Mouse (Mus musculus) heart, embryonic 12.5 days (tissue): Measurements from ENCODE around the gene Fabp2. TPM values are rescaled to one million over a fixed set of nuclear protein-coding genes. Genes with fewer than 3 reads are reported as not detected.

ENCODE experiments used
- ATAC-seq: fragments of 200-750 bp; cut with Nextera tagmentation; 2 replicates; pipeline ENCODE4 v1.8.0; 2017; ENCODE audit warnings: moderate TSS enrichment, moderate library complexity; ENCODE audit not compliant: insufficient number of reproducible peaks, low FRiP score
- H3K27ac ChIP-seq: fragments of 300-500 bp; sonication (generic); 2 replicates; pipeline ENCODE4 v1.5.1; 2016; ENCODE audit warnings: mild to moderate bottlenecking, moderate library complexity; ENCODE audit not compliant: poor library complexity, severe bottlenecking
- H3K27me3 ChIP-seq: fragments of 300-500 bp; sonication (generic); replicated peaks from 2 replicates; pipeline ENCODE4 v1.6.1; 2016; ENCODE audit warnings: mild to moderate bottlenecking, moderate library complexity
- H3K36me3 ChIP-seq: fragments of 300-500 bp; sonication (generic); 2 replicates; pipeline ENCODE4 v1.6.1; 2016; ENCODE audit warnings: mild to moderate bottlenecking, moderate library complexity
- H3K4me1 ChIP-seq: fragments of 300-500 bp; sonication (generic); replicated peaks from 2 replicates; pipeline ENCODE4 v1.6.1; 2016; ENCODE audit warnings: mild to moderate bottlenecking
- H3K4me2 ChIP-seq: fragments of 300-500 bp; sonication (generic); 2 replicates; pipeline ENCODE4 v1.6.1; 2016; ENCODE audit warnings: mild to moderate bottlenecking, moderate library complexity
- H3K4me3 ChIP-seq: fragments of 300-500 bp; sonication (generic); 2 replicates; pipeline ENCODE4 v1.5.1; 2016; ENCODE audit warnings: mild to moderate bottlenecking
- H3K9ac ChIP-seq: fragments of 300-500 bp; sonication (generic); 2 replicates; pipeline ENCODE4 v1.6.1; 2016; ENCODE audit warnings: mild to moderate bottlenecking, moderate library complexity
- H3K9me3 ChIP-seq: fragments of 300-500 bp; sonication (generic); replicated peaks from 2 replicates; pipeline ENCODE4 v1.6.1; 2016; ENCODE audit warnings: mild to moderate bottlenecking, moderate library complexity
- WGBS: fragments of 180-500 bp; shearing (Covaris S2); methylation state at CpG from one replicate; pipeline ENCODE4 v1.1.7; 2016; 5-methylcytosine and 5-hydroxymethylcytosine counted together
- polyA plus RNA-seq: library from polyadenylated mRNA; unstranded; fragments of >200 nt; fragmentation: Nextera tagmentation; extraction: Ambion mirVana; gene quantifications from 2 replicates; pipeline ENCODE4 v1.2.1, GENCODE M21; 2016

Fabp2 gene
- polyA plus RNA-seq, 1 experiment from 2014 or later: not detected

DNA sequence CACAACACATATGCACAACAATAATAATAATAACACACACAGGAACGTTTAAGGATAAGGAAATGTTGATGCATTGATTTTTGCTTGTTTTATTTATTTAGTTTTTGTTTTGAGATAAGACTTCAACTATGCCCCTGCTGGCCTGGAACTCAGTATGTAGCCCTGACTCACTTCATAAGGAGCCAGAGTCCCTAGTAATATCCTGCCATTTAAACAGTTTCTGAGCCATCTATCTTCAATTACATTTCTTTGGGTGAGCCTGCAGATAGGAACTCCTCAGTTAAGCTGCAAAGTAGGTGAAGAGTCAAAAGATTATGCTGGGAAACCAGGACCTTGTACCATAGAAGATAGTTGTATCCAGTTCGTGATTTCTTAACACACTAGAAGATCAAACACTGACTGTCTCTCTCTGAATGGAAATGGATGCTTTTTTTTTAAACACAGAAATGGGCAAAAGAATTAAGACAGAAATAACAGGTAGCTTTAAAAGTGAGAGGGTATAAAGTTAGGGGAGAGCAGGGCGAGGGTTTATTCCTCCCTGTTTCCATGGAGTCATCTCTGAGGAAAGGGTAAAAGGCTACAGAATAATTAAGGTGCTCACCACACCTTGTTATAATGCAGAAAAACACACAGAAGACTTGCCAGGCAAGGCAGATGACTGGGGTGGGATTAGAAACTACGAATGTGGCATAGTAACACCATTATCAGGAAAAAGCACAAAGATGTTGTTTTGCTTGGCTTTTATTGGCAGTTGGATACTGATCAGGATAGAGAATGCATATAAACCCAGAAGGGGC lies 7.2 kb upstream of the Fabp2 start:
- H3K9ac ChIP-seq: no peak overlapping the region
- WGBS: 64% methylated on average over 4 of the region's 4 CpGs
- H3K4me3 ChIP-seq: no peak overlapping the region
- no peak for ATAC-seq
- H3K4me1 ChIP-seq: no peaks in the 10 kb centered on the region
- no peaks in the 10 kb centered on the region for H3K27me3 ChIP-seq
- H3K4me2 ChIP-seq: no peak overlapping the region
- no peaks in the 10 kb centered on the region for H3K9me3 ChIP-seq
- H3K36me3 ChIP-seq: no peaks in the 10 kb centered on the region
- no peak overlapping the region for H3K27ac ChIP-seq

DNA sequence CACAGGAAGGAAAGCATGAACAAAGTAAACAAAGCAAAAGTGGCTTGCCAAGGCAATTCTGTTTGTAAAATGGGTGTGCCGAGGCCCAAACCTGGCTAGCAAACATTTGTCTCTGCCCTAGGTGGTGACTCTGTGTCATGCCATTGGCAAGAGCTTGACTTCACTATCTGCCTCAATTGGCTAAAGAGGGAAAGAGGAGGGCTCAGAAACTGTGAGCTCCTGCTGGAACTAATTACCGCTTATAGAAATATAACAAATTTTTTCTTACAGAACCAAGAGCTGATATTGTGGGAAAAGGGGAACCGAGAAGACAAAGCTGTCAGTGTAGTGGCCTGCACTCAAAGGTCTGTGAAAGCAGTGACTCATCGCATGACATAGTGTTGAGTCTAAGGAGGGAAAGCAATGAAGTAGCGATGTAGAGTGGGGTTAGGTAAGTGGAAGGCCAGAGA lies 6.5 kb upstream of the Fabp2 start:
- H3K9ac ChIP-seq: no peak overlapping the region
- H3K36me3 ChIP-seq: no peaks in the 10 kb centered on the region
- H3K4me3 ChIP-seq: no peak overlapping the region
- no peaks in the 10 kb centered on the region for H3K27me3 ChIP-seq
- 54% methylated on average over 5 of the region's 5 CpGs for whole genome bisulfite sequencing
- no peaks in the 10 kb centered on the region for H3K9me3 ChIP-seq
- no peak overlapping the region for H3K27ac ChIP-seq
- H3K4me1 ChIP-seq: no peaks in the 10 kb centered on the region
- H3K4me2 ChIP-seq: no peak overlapping the region
- ATAC-seq: no peak

DNA sequence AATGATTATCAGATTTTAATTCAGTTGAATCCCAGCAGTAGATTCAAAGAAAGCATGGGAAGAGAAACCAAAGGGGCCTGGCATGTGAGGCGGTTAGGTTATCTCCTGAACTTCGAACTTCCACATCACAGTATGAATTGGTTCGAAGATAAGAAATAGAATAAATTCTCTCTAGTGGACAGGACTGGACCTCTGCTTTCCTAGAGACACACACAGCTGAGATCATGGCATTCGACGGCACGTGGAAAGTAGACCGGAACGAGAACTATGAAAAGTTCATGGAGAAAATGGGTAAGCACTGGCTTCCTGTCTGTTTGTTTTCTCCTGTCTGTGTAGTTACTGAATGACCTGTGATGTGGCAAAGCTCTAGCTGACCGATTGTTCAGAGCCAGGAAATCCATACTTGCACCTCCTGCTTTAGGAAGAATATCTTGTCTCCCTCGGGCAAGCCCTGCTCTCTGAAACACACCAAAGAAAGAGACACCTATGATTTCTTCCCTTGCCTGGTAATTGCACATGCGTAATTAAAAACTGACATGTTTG lies 388 bp downstream of the Fabp2 start:
- H3K4me2 ChIP-seq: no peak overlapping the region
- 60% methylated on average over 11 of the region's 11 CpGs for WGBS
- H3K4me3 ChIP-seq: no peak overlapping the region

DNA sequence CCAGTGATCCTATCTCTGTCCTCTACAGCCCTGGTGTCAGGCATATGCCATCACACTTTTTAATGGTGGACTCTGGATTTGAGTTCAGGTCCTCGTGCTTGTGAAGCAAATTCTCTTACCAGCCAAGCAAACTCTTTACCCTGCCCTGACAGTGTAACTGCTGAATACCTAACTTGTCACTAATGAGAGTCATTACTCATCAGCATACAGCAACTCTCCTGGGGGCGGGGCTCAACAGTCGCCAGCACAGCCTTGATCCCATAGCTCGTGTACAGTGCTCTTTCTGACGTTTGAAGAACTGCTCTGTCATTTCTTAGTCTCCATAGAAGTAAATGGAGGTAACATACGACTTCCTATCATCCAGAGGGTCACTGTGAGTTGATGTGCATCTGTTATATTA lies 3.4 kb downstream of the Fabp2 start:
- no peak overlapping the region for H3K27ac ChIP-seq
- H3K9me3 ChIP-seq: no peaks in the 10 kb centered on the region
- H3K4me3 ChIP-seq: no peak overlapping the region
- no peaks in the 10 kb centered on the region for H3K4me1 ChIP-seq
- WGBS: 57% methylated on average over 6 of the region's 6 CpGs
- H3K9ac ChIP-seq: no peak overlapping the region
- ATAC-seq: no peak
- no peak overlapping the region for H3K4me2 ChIP-seq
- H3K36me3 ChIP-seq: no peaks in the 10 kb centered on the region
- H3K27me3 ChIP-seq: no peaks in the 10 kb centered on the region

More for the DNA sequence above, 388 bp downstream of the Fabp2 start:
- ATAC-seq: no peak
- Histone ChIP-seq H3K27me3 (no peaks in the 10 kb centered on the region), H3K36me3 (no peaks in the 10 kb centered on the region), H3K9ac (no peak overlapping the region), H3K27ac (no peak overlapping the region), H3K4me1 (no peaks in the 10 kb centered on the region), H3K9me3 (no peaks in the 10 kb centered on the region)

DNA sequence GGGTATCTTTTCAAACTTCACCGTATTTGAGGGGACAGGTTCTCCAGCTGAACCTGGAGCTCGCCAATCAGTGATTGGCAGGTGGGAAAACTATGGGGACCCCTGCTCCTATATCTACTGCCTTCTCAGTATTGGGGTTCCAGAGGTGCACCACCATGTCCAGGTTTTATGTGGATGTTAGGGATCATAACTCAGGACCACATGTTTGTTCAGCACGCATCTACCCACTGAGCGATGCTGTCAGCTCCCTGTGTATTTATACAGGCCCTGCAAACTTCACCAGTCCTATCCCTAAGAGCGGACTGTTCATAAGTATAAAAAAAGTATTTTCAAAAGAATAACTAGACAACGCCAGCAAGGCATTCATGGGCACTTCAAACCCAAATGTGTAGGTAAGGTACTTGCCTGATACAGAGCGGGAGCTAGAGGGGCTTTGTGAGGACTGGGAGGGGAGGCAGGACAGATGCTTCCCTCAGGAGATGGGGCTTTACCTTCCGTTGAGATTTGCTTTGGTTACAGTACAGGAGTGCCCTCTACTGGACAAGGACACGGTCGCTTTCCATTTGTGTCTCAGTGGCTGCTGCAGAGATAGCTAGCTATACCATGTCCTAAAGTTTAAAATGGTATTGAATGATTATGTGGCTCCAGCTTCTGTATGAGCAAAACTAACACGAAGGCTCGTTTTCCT lies 9.0 kb downstream of the Fabp2 start:
- Histone ChIP-seq H3K27me3 (no peaks in the 10 kb centered on the region), H3K4me2 (no peak overlapping the region), H3K4me1 (no peaks in the 10 kb centered on the region), H3K27ac (no peak overlapping the region), H3K4me3 (no peak overlapping the region), H3K9ac (no peak overlapping the region), H3K36me3 (no peaks in the 10 kb centered on the region), H3K9me3 (peaks cover 6% of the 10 kb centered on the region; the same call in 1 of the 2 replicates)
- ATAC-seq: peak; percentile 33; the same call in 1 of the 2 replicates
- 39% methylated on average over 12 of the region's 12 CpGs for whole genome bisulfite sequencing

DNA sequence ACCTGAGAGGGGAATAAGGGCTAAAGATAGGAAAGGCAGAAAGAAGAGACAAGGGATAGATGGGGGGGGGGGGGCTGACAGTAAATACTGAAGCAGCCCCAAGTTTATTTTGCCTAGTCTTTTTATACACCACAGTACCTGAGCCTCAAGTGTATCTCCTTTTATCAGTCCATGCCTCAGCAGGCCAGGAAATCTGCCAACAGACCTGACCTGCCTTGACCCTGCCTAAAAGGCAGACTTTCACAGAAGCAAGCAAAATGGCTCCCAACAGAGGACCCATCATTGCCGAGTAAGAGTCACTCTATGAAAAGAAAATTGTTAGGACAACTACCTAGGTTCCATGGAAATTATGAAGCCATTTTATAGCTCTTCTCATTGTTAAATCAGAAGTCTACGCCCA lies 13.0 kb downstream of the Fabp2 start:
- Histone ChIP-seq H3K9me3 (peaks cover 6% of the 10 kb centered on the region; the same call in 1 of the 2 replicates), H3K4me3 (no peak overlapping the region), H3K27ac (no peak overlapping the region), H3K27me3 (no peaks in the 10 kb centered on the region), H3K4me1 (no peaks in the 10 kb centered on the region), H3K4me2 (no peak overlapping the region), H3K36me3 (no peaks in the 10 kb centered on the region), H3K9ac (no peak overlapping the region)
- WGBS: 80% methylated on average over 2 of the region's 2 CpGs
- ATAC-seq: no peak

DNA sequence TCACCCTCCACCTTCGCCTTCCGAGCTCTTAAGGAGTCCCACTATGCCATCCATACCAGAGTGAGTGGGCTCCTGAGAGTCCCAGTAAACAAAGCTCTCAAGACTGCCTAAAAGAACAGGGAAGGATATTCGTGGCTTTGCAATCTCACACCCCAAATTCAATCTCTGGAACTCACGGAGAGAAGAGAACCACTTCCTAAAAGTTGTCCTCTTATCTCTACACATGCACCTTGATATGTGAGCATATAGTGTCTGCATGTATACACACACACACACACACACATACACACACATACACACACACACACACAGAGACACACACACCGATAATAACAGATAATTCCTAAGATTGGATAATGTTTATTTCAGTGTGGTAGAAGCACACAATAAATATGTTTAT lies 20.6 kb downstream of the Fabp2 start:
- no peak overlapping the region for H3K9ac ChIP-seq
- H3K27me3 ChIP-seq: no peaks in the 10 kb centered on the region
- no peaks in the 10 kb centered on the region for H3K9me3 ChIP-seq
- no peak overlapping the region for H3K4me3 ChIP-seq
- no peak overlapping the region for H3K27ac ChIP-seq
- H3K36me3 ChIP-seq: no peaks in the 10 kb centered on the region
- peaks cover 4% of the 10 kb centered on the region for H3K4me1 ChIP-seq
- ATAC-seq: no peak
- H3K4me2 ChIP-seq: no peak overlapping the region
- 73% methylated on average over 5 of the region's 5 CpGs for WGBS

DNA sequence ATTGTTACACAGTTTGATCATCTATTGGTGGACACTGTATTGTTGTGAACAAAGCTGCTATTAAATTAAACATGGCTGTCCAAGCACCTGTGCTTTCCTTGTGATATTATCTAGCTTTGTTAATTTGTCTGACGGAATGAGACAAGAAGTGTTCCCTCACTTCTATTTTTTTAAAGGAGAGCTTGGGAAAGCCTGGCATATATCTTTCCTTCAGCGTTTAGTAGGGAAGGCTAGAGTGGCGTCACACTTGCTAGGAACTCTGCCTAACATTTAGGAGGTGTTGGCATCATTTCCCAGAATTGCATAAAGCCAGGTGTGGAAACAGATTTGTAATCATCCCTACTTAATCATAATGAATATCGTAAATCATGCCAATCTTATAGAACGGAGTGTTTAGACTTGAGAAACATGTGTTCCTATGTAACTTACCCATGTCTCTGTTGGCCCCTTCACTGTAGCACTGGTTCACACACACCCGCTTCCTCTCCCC lies 21.4 kb downstream of the Fabp2 start:
- Histone ChIP-seq H3K4me2 (no peak overlapping the region), H3K27ac (no peak overlapping the region), H3K27me3 (no peaks in the 10 kb centered on the region), H3K9ac (no peak overlapping the region), H3K4me1 (peaks cover 12% of the 10 kb centered on the region), H3K9me3 (no peaks in the 10 kb centered on the region), H3K4me3 (no peak overlapping the region), H3K36me3 (no peaks in the 10 kb centered on the region)
- WGBS: 74% methylated on average over 6 of the region's 6 CpGs
- ATAC-seq: no peak

DNA sequence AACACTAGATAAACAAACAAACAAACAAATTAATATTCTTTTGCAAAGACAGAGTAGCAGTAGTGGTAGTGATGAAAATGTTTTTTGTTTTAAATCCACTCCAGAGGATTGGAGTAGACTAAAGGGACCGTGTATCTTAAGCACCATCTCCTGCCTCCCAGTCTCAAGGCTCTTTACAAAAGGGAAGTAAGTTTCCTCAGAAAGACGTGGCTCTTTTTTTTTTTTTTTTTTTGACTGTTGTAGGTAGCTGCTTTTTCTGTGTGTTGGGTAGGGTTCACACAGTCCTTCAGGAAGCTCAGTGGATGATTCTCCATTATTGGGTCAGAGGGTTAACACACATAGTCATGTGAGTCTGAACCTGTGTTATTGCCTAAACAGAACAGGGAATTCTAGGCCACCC lies 23.8 kb downstream of the Fabp2 start:
- H3K4me2 ChIP-seq: no peak overlapping the region
- H3K27me3 ChIP-seq: no peaks in the 10 kb centered on the region
- H3K27ac ChIP-seq: no peak overlapping the region
- peaks cover 21% of the 10 kb centered on the region for H3K4me1 ChIP-seq
- 58% methylated on average over 2 of the region's 2 CpGs for WGBS
- H3K4me3 ChIP-seq: no peak overlapping the region
- no peaks in the 10 kb centered on the region for H3K9me3 ChIP-seq
- H3K36me3 ChIP-seq: no peaks in the 10 kb centered on the region
- no peak overlapping the region for H3K9ac ChIP-seq
- no peak for ATAC-seq

DNA sequence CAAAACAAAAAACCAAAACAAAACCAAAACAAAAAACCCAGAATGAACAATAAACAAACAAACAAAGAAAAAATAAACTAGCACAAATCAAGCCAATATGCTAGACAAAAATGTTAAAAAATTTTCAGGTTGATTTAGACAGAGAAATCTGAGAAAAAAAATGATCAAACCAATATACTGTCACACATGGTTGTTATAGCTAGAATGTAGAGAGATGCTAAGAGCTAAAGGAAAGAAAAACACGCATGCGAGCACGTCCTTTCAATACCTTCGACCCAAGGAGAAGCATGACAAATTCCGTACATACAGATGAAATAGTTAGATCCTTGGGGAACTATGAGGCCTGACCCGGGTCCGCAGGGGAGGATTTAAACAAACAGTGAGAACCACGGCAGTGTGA lies 24.4 kb downstream of the Fabp2 start, which contains the start of gene Gm10959:
Gm10959 (minus strand) TSS at position 101 of the 400 bp plus-strand sequence.
- Histone ChIP-seq H3K4me3 (no peak within 1 kb of the TSS), H3K4me2 (no peak within 1 kb of the TSS), H3K27ac (no peak within 1 kb of the TSS), H3K9ac (no peak within 1 kb of the TSS), H3K27me3 (no peaks in the 10 kb centered on the region), H3K9me3 (no peaks in the 10 kb centered on the region), H3K4me1 (peaks cover 21% of the 10 kb centered on the region), H3K36me3 (no peaks in the 10 kb centered on the region)
- no peak for ATAC-seq
- 83% methylated on average over 8 of the region's 8 CpGs for WGBS
